Mouse (Mus musculus) megakaryocyte-erythroid progenitor cell, adult 5-6 weeks (primary cell): ENCODE measurements around the gene Cyp2d22. TPM values are rescaled to one million over a fixed set of nuclear protein-coding genes. Genes with fewer than 3 reads are reported as not detected.
"Not testable (repeated sequence)": the region's sequence is repeated elsewhere in the genome, so short reads cannot be mapped to it uniquely, and the experiment has no call there.

Experiments
- ATAC-seq: replicated peaks from 2 replicates; pipeline ENCODE4 v1.8.0; 2016; ENCODE audit warnings: mild to moderate bottlenecking, inconsistent platforms; ENCODE audit not compliant: severe bottlenecking, poor library complexity, low FRiP score, low TSS enrichment
- total RNA-seq, 2 experiments: library from RNA; stranded (forward) in 1 of 2; stranded (reverse) in 1 of 2; fragments of 200-1000, 215-1000 nt in 1 of 2; fragments of >200 nt in 1 of 2; fragmentation: Nextera tagmentation in 1 of 2; gene quantifications; 2 replicates each; pipeline ENCODE4 v1.2.3; 2014 to 2017

The Cyp2d22 gene
- total RNA-seq, 2 experiments from 2014 or later: not detected

- no peak for ATAC-seq
Observed at GRCm38 (mm10) chr15:82378261-82379180, 1.5 kb downstream of the Cyp2d22 start.

- ATAC-seq: no peak
Observed at GRCm38 (mm10) chr15:82377701-82378100, 2.4 kb downstream of the Cyp2d22 start.

- no peak for ATAC-seq
Observed at GRCm38 (mm10) chr15:82376393-82377138, 3.5 kb downstream of the Cyp2d22 start.

- no peak for ATAC-seq
Observed at GRCm38 (mm10) chr15:82375855-82376254, 4.2 kb downstream of the Cyp2d22 start.

- ATAC-seq: no peak
Observed at GRCm38 (mm10) chr15:82374437-82374836, 5.6 kb downstream of the Cyp2d22 start.

GRCm38 (mm10) chr15:82372991-82373390 lies 7.1 kb downstream of the Cyp2d22 start:
- no peak for ATAC-seq

GRCm38 (mm10) chr15:82372446-82372845 lies 7.6 kb downstream of the Cyp2d22 start:
- no peak for ATAC-seq

GRCm38 (mm10) chr15:82368851-82369250 lies 11.2 kb downstream of the Cyp2d22 start:
- no peak for ATAC-seq

GRCm38 (mm10) chr15:82368146-82368545 lies 11.9 kb downstream of the Cyp2d22 start:
- no peak for ATAC-seq

- ATAC-seq: not testable (repeated sequence)
Observed at GRCm38 (mm10) chr15:82364561-82364960, 15.5 kb downstream of the Cyp2d22 start.

- not testable (repeated sequence) for ATAC-seq
Observed at GRCm38 (mm10) chr15:82363801-82364200, 16.3 kb downstream of the Cyp2d22 start.

GRCm38 (mm10) chr15:82362234-82362633 lies 17.8 kb downstream of the Cyp2d22 start:
- ATAC-seq: no peak

GRCm38 (mm10) chr15:82361459-82362018 lies 18.5 kb downstream of the Cyp2d22 start:
- peak; percentile 85 for ATAC-seq

- no peak for ATAC-seq
Observed at GRCm38 (mm10) chr15:82358431-82359260, 21.4 kb downstream of the Cyp2d22 start.

- peak; percentile 95 for ATAC-seq
Observed at GRCm38 (mm10) chr15:82354126-82354945, 25.7 kb downstream of the Cyp2d22 start, which contains the start of gene Ndufa6. Gene Ndufa6, minus strand, starts transcription at chr15:82354322.

- ATAC-seq: no peak
Observed at GRCm38 (mm10) chr15:82353745-82354113, 26.3 kb downstream of the Cyp2d22 start.

GRCm38 (mm10) chr15:82353078-82353744 lies 26.8 kb downstream of the Cyp2d22 start:
- no peak for ATAC-seq

GRCm38 (mm10) chr15:82351480-82351879 lies 28.6 kb downstream of the Cyp2d22 start:
- ATAC-seq: peak; percentile 39
